Mouse (Mus musculus) kidney, embryonic 15.5 days (tissue): Measurements from ENCODE around the gene Rnf144b. TPM values are rescaled to one million over a fixed set of nuclear protein-coding genes. Genes with fewer than 3 reads are reported as not detected.

Source experiments
- ATAC-seq: fragments of 200-750 bp; cut with Nextera tagmentation; replicated peaks from 2 replicates; pipeline ENCODE4 v1.8.0; 2017; ENCODE audit warnings: moderate TSS enrichment; ENCODE audit not compliant: low FRiP score
- H3K27ac ChIP-seq: fragments of 300-500 bp; sonication (generic); 2 replicates; pipeline ENCODE4 v1.5.1; 2015; ENCODE audit warnings: mild to moderate bottlenecking, inconsistent platforms
- H3K27me3 ChIP-seq: fragments of 300-500 bp; sonication (generic); 2 replicates; pipeline ENCODE4 v1.6.1; 2015; ENCODE audit warnings: inconsistent platforms
- H3K36me3 ChIP-seq: fragments of 300-500 bp; sonication (generic); 2 replicates; pipeline ENCODE4 v1.6.1; 2015; ENCODE audit warnings: inconsistent platforms
- H3K4me1 ChIP-seq: fragments of 300-500 bp; sonication (generic); 2 replicates; pipeline ENCODE4 v1.6.1; 2015; ENCODE audit warnings: inconsistent platforms
- H3K4me2 ChIP-seq: fragments of 300-500 bp; sonication (generic); 2 replicates; pipeline ENCODE4 v1.6.1; 2015; ENCODE audit warnings: moderate library complexity, mild to moderate bottlenecking, inconsistent platforms
- H3K4me3 ChIP-seq: fragments of 300-500 bp; sonication (generic); replicated peaks from 2 replicates; pipeline ENCODE4 v1.5.1; 2015; ENCODE audit warnings: mild to moderate bottlenecking, inconsistent platforms
- H3K9ac ChIP-seq: fragments of 300-500 bp; sonication (generic); 2 replicates; pipeline ENCODE4 v1.6.1; 2015; ENCODE audit warnings: mild to moderate bottlenecking, inconsistent platforms
- H3K9me3 ChIP-seq: fragments of 300-500 bp; sonication (generic); replicated peaks from 2 replicates; pipeline ENCODE4 v1.6.1; 2016; ENCODE audit warnings: inconsistent platforms
- WGBS: fragments of 180-500 bp; shearing (Covaris S2); methylation state at CpG from one replicate; pipeline ENCODE4 v1.1.7; 2015; ENCODE audit warnings: mixed read lengths; 5-methylcytosine and 5-hydroxymethylcytosine counted together
- polyA plus RNA-seq: library from polyadenylated mRNA; unstranded; fragments of >200 nt; fragmentation: Nextera tagmentation; extraction: Ambion mirVana; gene quantifications from 2 replicates; pipeline ENCODE4 v1.2.1, GENCODE M21; 2015

The Rnf144b gene
- polyA plus RNA-seq, 1 experiment from 2014 or later: 0.69 TPM

DNA sequence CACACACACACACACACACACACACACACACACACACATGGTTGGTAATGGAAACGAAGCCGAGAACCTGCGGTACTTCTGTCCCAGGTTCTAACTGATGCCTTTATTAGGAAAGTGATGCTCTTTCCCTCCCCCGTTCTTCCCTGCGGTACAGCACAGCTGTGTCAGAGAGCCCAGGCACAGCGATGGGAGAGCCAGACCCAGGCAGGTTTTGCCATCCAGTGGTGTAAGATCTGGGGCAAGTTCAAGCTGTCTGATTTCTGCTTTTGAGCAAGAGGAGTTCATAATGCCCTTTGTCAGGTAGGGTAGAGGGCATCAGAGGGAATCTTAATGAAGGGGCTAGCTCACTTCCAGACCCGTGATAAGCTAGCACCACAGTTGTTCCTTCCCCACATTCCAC is 89.1 kb downstream of the Rnf144b start:
- Histone ChIP-seq H3K4me3 (no peak overlapping the region), H3K27ac (no peak overlapping the region), H3K9ac (no peak overlapping the region), H3K4me2 (no peak overlapping the region), H3K9me3 (no peaks in the 10 kb centered on the region), H3K36me3 (no peaks in the 10 kb centered on the region), H3K27me3 (no peaks in the 10 kb centered on the region), H3K4me1 (no peaks in the 10 kb centered on the region)
- no peak for ATAC-seq
- WGBS: 72% methylated on average over 7 of the region's 7 CpGs

GRCm38 (mm10) chr13:47213817-47214216 is 91.4 kb downstream of the Rnf144b start:
- ATAC-seq: no peak
- WGBS: 94% methylated on average over 10 of the region's 10 CpGs
- H3K9ac ChIP-seq: no peak overlapping the region

DNA sequence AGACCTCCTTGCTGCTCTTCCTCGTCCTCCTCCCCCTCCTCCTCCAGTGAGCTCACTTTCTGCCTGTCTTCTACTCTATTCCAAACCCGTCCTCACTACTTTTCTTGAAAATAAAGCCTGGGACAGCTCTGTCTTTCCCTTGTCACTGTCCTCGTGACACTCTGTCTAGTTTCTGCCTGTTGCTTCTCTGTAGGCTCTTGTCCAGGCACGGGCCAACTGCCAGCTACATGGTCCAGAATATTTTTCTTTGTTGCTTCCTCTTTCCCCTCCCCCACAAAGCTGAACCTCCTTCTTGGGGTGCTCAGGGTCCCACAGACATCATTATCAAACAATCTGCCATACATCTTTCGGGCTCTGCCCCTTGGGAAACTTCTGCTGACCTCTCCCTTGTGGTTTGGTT is 92.4 kb downstream of the Rnf144b start:
- H3K27ac ChIP-seq: no peak overlapping the region
- H3K36me3 ChIP-seq: no peaks in the 10 kb centered on the region
- no peak for ATAC-seq
- no peaks in the 10 kb centered on the region for H3K4me1 ChIP-seq
- 68% methylated on average over 5 of the region's 5 CpGs for WGBS
- H3K9me3 ChIP-seq: no peaks in the 10 kb centered on the region
- H3K4me3 ChIP-seq: no peak overlapping the region
- no peak overlapping the region for H3K9ac ChIP-seq
- no peaks in the 10 kb centered on the region for H3K27me3 ChIP-seq
- H3K4me2 ChIP-seq: no peak overlapping the region

More at GRCm38 (mm10) chr13:47213817-47214216, 91.4 kb downstream of the Rnf144b start:
- H3K27me3 ChIP-seq: no peaks in the 10 kb centered on the region
- no peak overlapping the region for H3K4me3 ChIP-seq
- no peaks in the 10 kb centered on the region for H3K4me1 ChIP-seq
- no peak overlapping the region for H3K27ac ChIP-seq
- H3K4me2 ChIP-seq: no peak overlapping the region
- no peaks in the 10 kb centered on the region for H3K9me3 ChIP-seq
- no peaks in the 10 kb centered on the region for H3K36me3 ChIP-seq

DNA sequence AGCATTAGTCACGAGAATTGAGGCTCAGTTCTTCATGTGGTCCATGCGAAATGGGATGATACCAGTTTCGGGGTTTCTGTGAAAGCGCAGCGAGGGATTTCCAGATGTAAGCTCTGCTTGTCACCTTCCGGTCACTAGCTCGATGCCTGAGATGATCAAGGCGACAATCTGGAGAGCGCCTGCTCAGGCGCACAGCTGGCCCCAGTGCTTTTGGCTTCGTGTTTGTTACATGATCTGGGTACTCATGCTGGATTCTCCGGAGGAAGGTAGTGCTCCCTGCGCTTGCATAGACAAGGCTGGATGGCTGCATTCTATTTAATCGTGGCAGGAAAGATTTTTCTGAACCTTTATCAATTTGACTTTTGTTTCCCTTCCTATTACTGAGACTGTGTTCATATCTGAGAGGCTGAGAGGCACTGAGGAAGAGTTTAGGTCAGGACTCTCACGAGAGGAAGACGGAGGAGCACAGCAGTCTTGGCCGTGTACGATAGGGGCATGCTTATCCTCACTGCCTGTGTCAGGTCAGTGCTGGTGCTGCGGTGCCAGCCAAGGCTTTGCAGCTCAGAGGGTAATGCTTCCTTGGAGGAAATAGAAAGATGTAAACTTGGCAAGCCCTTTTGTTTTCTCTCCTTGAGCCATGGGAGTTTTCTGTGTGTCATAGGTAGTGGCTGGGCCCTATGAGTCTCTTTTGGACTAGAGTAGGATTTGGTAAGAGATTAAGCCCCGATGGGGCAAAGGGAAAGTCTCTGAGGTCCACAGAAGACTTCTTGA is 93.5 kb downstream of the Rnf144b start:
- no peak overlapping the region for H3K4me3 ChIP-seq
- no peak overlapping the region for H3K4me2 ChIP-seq
- H3K27ac ChIP-seq: no peak overlapping the region
- no peaks in the 10 kb centered on the region for H3K27me3 ChIP-seq
- no peaks in the 10 kb centered on the region for H3K36me3 ChIP-seq
- ATAC-seq: no peak
- H3K9me3 ChIP-seq: no peaks in the 10 kb centered on the region
- no peak overlapping the region for H3K9ac ChIP-seq
- H3K4me1 ChIP-seq: no peaks in the 10 kb centered on the region
- WGBS: 83% methylated on average over 20 of the region's 20 CpGs

DNA sequence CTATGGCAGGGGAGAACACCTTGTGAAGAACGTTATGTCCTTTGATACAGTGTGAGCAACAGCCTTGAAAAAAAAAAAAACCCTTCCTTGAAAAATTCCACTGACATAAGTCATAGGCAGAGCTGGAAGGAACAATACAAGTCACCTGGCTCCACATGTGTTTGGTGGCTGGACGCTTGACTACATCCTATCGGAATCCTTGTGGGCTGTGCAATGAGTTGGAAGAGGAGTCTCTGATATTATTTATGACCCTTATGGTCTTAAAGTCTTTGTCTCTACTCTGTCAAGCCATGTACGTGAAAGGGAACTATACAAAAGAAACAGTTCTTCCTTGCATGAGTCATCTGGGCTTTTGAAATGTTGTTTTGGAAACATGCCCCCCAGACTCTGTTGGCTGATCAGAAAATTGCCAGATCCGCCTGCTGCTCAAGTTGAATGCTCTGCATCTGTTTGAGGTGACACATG is 94.7 kb downstream of the Rnf144b start:
- Histone ChIP-seq H3K27ac (no peak overlapping the region), H3K4me2 (no peak overlapping the region), H3K4me1 (no peaks in the 10 kb centered on the region), H3K4me3 (no peak overlapping the region), H3K27me3 (no peaks in the 10 kb centered on the region), H3K9ac (no peak overlapping the region), H3K36me3 (no peaks in the 10 kb centered on the region), H3K9me3 (no peaks in the 10 kb centered on the region)
- no peak for ATAC-seq
- WGBS: 58% methylated on average over 5 of the region's 5 CpGs

DNA sequence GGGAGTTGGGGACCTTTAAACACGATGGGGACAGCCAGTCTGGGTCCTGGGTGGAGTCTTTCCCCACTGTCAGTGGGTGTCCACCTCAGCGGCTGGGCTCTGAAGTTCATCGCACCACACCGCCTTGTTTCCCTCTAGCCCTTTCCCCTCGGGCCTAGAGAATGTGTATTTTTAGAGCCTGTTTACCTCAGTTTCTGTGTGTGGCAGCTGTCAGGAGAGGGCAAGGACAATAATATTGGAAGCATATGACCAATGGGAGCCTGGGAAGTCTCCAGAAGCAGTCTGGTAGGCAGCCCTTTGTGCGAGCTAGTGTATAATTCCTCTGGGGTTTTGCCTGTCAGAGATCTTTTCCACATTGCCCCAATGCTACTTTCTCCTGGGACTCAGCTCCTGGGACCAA is 95.9 kb downstream of the Rnf144b start:
- Histone ChIP-seq H3K9me3 (no peaks in the 10 kb centered on the region), H3K27ac (no peak overlapping the region), H3K4me2 (no peak overlapping the region), H3K9ac (no peak overlapping the region), H3K4me1 (no peaks in the 10 kb centered on the region), H3K27me3 (no peaks in the 10 kb centered on the region), H3K4me3 (no peak overlapping the region), H3K36me3 (no peaks in the 10 kb centered on the region)
- WGBS: 80% methylated on average over 6 of the region's 6 CpGs
- no peak for ATAC-seq

- H3K9ac ChIP-seq: no peak overlapping the region
- H3K9me3 ChIP-seq: no peaks in the 10 kb centered on the region
- ATAC-seq: no peak
- no peak overlapping the region for H3K27ac ChIP-seq
- no peaks in the 10 kb centered on the region for H3K27me3 ChIP-seq
- H3K4me3 ChIP-seq: no peak overlapping the region
- 56% methylated on average over 10 of the region's 10 CpGs for WGBS
- peaks cover 12% of the 10 kb centered on the region for H3K4me1 ChIP-seq
- no peaks in the 10 kb centered on the region for H3K36me3 ChIP-seq
- no peak overlapping the region for H3K4me2 ChIP-seq
Observed at GRCm38 (mm10) chr13:47220426-47220825, 98.0 kb downstream of the Rnf144b start.

DNA sequence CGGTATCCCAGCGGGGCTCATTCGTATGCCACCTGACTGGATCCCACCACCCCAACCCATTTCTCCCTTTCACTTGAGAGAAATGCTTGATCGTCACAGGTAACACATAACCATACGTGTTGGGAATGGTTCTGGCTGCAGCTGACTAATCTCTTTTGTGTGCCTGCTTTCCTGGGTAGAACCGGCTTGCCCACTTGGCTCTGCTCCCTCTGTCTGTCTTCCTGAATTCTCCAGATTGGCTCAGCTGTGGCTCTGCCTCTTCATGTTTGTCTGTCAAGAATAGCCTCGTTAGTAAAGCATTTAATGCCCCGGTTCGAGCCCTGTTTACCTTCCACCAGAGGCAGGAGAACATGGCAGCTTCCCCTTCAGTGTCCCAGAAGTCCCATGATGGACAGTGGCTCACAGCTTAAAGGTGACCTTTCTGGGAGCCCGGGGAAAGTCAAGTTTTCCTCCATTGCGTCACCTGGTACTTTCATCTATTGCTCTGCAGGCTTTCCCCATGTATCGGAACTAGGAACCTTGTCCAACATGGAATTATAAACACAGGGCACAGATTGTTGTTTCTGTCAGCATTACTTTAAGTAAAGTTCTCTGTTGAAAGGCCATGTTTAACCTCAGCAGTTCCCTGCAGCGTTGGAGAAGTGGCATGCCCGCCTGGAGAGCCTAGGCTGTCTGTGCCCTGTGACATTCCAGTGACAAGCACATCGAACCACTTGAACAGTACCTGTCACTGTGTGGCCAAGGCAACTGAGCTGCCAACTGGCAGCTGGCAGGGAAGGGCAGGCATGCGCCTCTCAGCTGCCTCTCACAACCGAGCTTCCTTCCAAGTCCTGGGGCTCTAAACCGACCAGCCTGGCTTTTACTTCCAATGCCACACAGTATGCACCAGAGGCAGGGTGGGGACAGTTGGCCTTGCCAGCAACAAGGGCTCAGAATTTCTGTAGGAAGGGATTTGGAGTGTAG is 101.4 kb downstream of the Rnf144b start:
- H3K4me1 ChIP-seq: peaks cover 12% of the 10 kb centered on the region
- no peaks in the 10 kb centered on the region for H3K36me3 ChIP-seq
- H3K27me3 ChIP-seq: no peaks in the 10 kb centered on the region
- H3K4me3 ChIP-seq: no peak overlapping the region
- H3K27ac ChIP-seq: no peak overlapping the region
- no peak for ATAC-seq
- no peaks in the 10 kb centered on the region for H3K9me3 ChIP-seq
- no peak overlapping the region for H3K9ac ChIP-seq
- 82% methylated on average over 18 of the region's 18 CpGs for WGBS
- no peak overlapping the region for H3K4me2 ChIP-seq

- peak; percentile 56; the same call in 1 of the 2 replicates for ATAC-seq
- 20% methylated on average over 14 of the region's 14 CpGs for WGBS
- no peak overlapping the region for H3K4me3 ChIP-seq
- no peak overlapping the region for H3K9ac ChIP-seq
- H3K36me3 ChIP-seq: no peaks in the 10 kb centered on the region
- peak overlapping the region; percentile 16; the same call in 1 of the 2 replicates for H3K4me2 ChIP-seq
- H3K27ac ChIP-seq: no peak overlapping the region
- peaks cover 12% of the 10 kb centered on the region for H3K4me1 ChIP-seq
- H3K9me3 ChIP-seq: no peaks in the 10 kb centered on the region
- H3K27me3 ChIP-seq: no peaks in the 10 kb centered on the region
Observed at GRCm38 (mm10) chr13:47224648-47225323, 102.3 kb downstream of the Rnf144b start.

GRCm38 (mm10) chr13:47225324-47225697 is 102.9 kb downstream of the Rnf144b start:
- ATAC-seq: no peak
- 87% methylated on average over 3 of the region's 3 CpGs for WGBS
- no peak overlapping the region for H3K4me2 ChIP-seq
- no peak overlapping the region for H3K4me3 ChIP-seq
- H3K27me3 ChIP-seq: no peaks in the 10 kb centered on the region
- no peaks in the 10 kb centered on the region for H3K36me3 ChIP-seq
- H3K9ac ChIP-seq: no peak overlapping the region
- H3K27ac ChIP-seq: no peak overlapping the region
- no peaks in the 10 kb centered on the region for H3K9me3 ChIP-seq
- peaks cover 12% of the 10 kb centered on the region for H3K4me1 ChIP-seq

- ATAC-seq: no peak
- WGBS: 86% methylated on average over 9 of the region's 9 CpGs
Observed at GRCm38 (mm10) chr13:47225802-47226201, 103.3 kb downstream of the Rnf144b start.

GRCm38 (mm10) chr13:47226521-47226920 is 104.1 kb downstream of the Rnf144b start:
- H3K27ac ChIP-seq: no peak overlapping the region
- H3K9ac ChIP-seq: no peak overlapping the region
- no peak overlapping the region for H3K4me3 ChIP-seq
- H3K4me2 ChIP-seq: no peak overlapping the region
- no peaks in the 10 kb centered on the region for H3K36me3 ChIP-seq
- H3K9me3 ChIP-seq: no peaks in the 10 kb centered on the region
- ATAC-seq: no peak
- 94% methylated on average over 5 of the region's 5 CpGs for WGBS
- no peaks in the 10 kb centered on the region for H3K27me3 ChIP-seq
- H3K4me1 ChIP-seq: peaks cover 12% of the 10 kb centered on the region

More at GRCm38 (mm10) chr13:47225802-47226201, 103.3 kb downstream of the Rnf144b start:
- H3K4me3 ChIP-seq: no peak overlapping the region
- no peak overlapping the region for H3K4me2 ChIP-seq
- no peaks in the 10 kb centered on the region for H3K27me3 ChIP-seq
- H3K9me3 ChIP-seq: no peaks in the 10 kb centered on the region
- no peak overlapping the region for H3K9ac ChIP-seq
- H3K4me1 ChIP-seq: peaks cover 12% of the 10 kb centered on the region
- H3K27ac ChIP-seq: no peak overlapping the region
- no peaks in the 10 kb centered on the region for H3K36me3 ChIP-seq
